ENCODE assay signal across 20 mouse cellular contexts in the genomic region with DNA sequence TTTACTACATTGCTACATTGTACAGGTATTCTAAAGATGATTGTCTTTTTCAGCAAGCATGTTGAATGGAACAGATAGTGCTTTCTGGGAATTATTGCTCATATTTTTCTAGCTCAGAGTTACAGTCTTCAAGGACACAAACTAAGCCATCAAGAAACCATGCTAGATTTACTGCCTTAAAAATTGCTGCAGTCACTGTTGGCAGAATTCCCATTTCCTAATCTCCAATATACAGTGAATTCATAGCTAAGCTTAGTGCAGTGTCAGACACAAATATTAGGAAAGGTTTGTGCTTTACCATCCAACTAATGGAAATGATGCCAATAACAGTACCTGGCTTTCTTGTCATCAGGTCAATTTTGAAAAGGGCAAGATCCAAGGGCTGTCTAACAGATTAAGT.
A peak's percentile ranks its signal among the peaks of the same experiment; 100 is the strongest.
DNase-seq lines count a peak whose midpoint lies in the region; ATAC-seq and TF ChIP-seq lines count a peak whose summit lies in the region.
"Had no signal": no experiment of that assay in that cellular context is flagged by ENCODE, and none has a peak within 500 bp of the region (broad histone marks: within the 10 kb centered on the region; RNA-seq: fewer than 3 reads in every experiment).

No protein-coding gene starts in this region.

- no peak overlapping the region for H3K27ac ChIP-seq in embryonic facial prominence, embryonic 14.5 days (replicated peaks; ENCODE audit: low read depth, low read length)
- no peak overlapping the region for H3K27ac ChIP-seq in embryonic facial prominence, embryonic 10.5 days (replicated peaks)
- no peak overlapping the region for H3K27ac ChIP-seq in limb, embryonic 14.5 days (replicated peaks; ENCODE audit: low read depth, low read length)
- H3K27ac ChIP-seq in limb, embryonic 10.5 days: no peak overlapping the region
- H3K27ac ChIP-seq: embryonic facial prominence, embryonic 13.5 days; forebrain, embryonic 13.5 days; heart, embryonic 13.5 days; hindbrain, embryonic 15.5 days had no signal

- no peaks in the 10 kb centered on the region for H3K27me3 ChIP-seq in embryonic facial prominence, embryonic 14.5 days (replicated peaks; ENCODE audit: control insufficient read depth, insufficient read depth, low read length)
- H3K27me3 ChIP-seq in embryonic facial prominence, embryonic 10.5 days (replicated peaks; ENCODE audit: low read depth, poor library complexity, severe bottlenecking): no peaks in the 10 kb centered on the region
- no peaks in the 10 kb centered on the region for H3K27me3 ChIP-seq in limb, embryonic 14.5 days (ENCODE audit: control insufficient read depth, insufficient read depth, low read length)
- no peaks in the 10 kb centered on the region for H3K27me3 ChIP-seq in limb, embryonic 10.5 days (ENCODE audit: low read depth, poor library complexity, severe bottlenecking)
- H3K27me3 ChIP-seq: embryonic facial prominence, embryonic 13.5 days; forebrain, embryonic 13.5 days; heart, embryonic 13.5 days; hindbrain, embryonic 15.5 days had no signal

- H3K4me1 ChIP-seq in embryonic facial prominence, embryonic 14.5 days (ENCODE audit: control insufficient read depth, insufficient read depth, low read length): no peaks in the 10 kb centered on the region
- no peaks in the 10 kb centered on the region for H3K4me1 ChIP-seq in embryonic facial prominence, embryonic 10.5 days
- no peaks in the 10 kb centered on the region; the same call in 1 of the 2 replicates for H3K4me1 ChIP-seq in limb, embryonic 14.5 days (ENCODE audit: control insufficient read depth, insufficient read depth, low read length)
- H3K4me1 ChIP-seq in limb, embryonic 10.5 days: no peaks in the 10 kb centered on the region
- H3K4me1 ChIP-seq: forebrain, embryonic 13.5 days; hindbrain, embryonic 15.5 days had no signal

- no peaks in the 10 kb centered on the region for H3K9me3 ChIP-seq in embryonic facial prominence, embryonic 14.5 days (ENCODE audit: control insufficient read depth, low read length)
- H3K9me3 ChIP-seq in embryonic facial prominence, embryonic 10.5 days: no peaks in the 10 kb centered on the region
- no peaks in the 10 kb centered on the region for H3K9me3 ChIP-seq in limb, embryonic 14.5 days (ENCODE audit: control insufficient read depth, low read length)
- no peaks in the 10 kb centered on the region for H3K9me3 ChIP-seq in limb, embryonic 10.5 days (replicated peaks)
- H3K9me3 ChIP-seq: embryonic facial prominence, embryonic 13.5 days; forebrain, embryonic 13.5 days; G1E; heart, embryonic 13.5 days; hindbrain, embryonic 15.5 days had no signal

- DNase-seq in adrenal gland, adult (ENCODE audit: inconsistent age in 2 of 2, low spot score in 1 of 2): peak; percentile 8 to 71
- DNase-seq in adrenal gland, adult 18-20 months (ENCODE audit: low spot score in 2 of 2): no peak
- peak; percentile 39 for DNase-seq in embryonic facial prominence, embryonic 14.5 days (ENCODE audit: low spot score)
- no peak for DNase-seq in embryonic facial prominence, embryonic 10.5 days (ENCODE audit: low spot score)
- DNase-seq in limb, embryonic 14.5 days (ENCODE audit: low spot score): peak; percentile 58
- no peak for DNase-seq in limb, embryonic 10.5 days (ENCODE audit: low spot score)
- peak; percentile 22 for DNase-seq in brain, adult 2 months (ENCODE audit: low read depth, low spot score)
- DNase-seq: B cell, adult 2 months; cerebellum, adult 11-12 months; cerebellum, adult 9-10 months; cerebellum, postnatal 25 days; gastrocnemius, postnatal 36 days; heart, adult 11 months; heart, postnatal 36 days had no signal

- no peak for TF ChIP-seq POLR2A in limb, embryonic 14.5 days (IDR thresholded peaks at IDR 0.05; ENCODE audit: borderline replicate concordance, extremely low read depth, insufficient read depth, insufficient read length)

- H3K36me3 ChIP-seq in embryonic facial prominence, embryonic 14.5 days (ENCODE audit: control insufficient read depth, insufficient read depth, low read length): no peaks in the 10 kb centered on the region
- no peaks in the 10 kb centered on the region for H3K36me3 ChIP-seq in embryonic facial prominence, embryonic 10.5 days (replicated peaks)
- no peaks in the 10 kb centered on the region for H3K36me3 ChIP-seq in limb, embryonic 14.5 days (ENCODE audit: control insufficient read depth, insufficient read depth, low read length)
- H3K36me3 ChIP-seq in limb, embryonic 10.5 days: no peaks in the 10 kb centered on the region
- H3K36me3 ChIP-seq: embryonic facial prominence, embryonic 13.5 days; G1E; heart, embryonic 13.5 days; hindbrain, embryonic 15.5 days had no signal

- H3K4me3 ChIP-seq in embryonic facial prominence, embryonic 14.5 days (ENCODE audit: low read depth, low read length): no peak overlapping the region
- no peak overlapping the region for H3K4me3 ChIP-seq in embryonic facial prominence, embryonic 10.5 days
- H3K4me3 ChIP-seq in limb, embryonic 14.5 days (replicated peaks; ENCODE audit: low read length): no peak overlapping the region
- H3K4me3 ChIP-seq in limb, embryonic 10.5 days: no peak overlapping the region
- H3K4me3 ChIP-seq: embryonic facial prominence, embryonic 13.5 days; forebrain, embryonic 13.5 days; heart, embryonic 13.5 days; hindbrain, embryonic 15.5 days had no signal

- H3K4me2 ChIP-seq in embryonic facial prominence, embryonic 14.5 days (ENCODE audit: low read depth, low read length): no peak overlapping the region
- no peak overlapping the region for H3K4me2 ChIP-seq in limb, embryonic 14.5 days (replicated peaks; ENCODE audit: low read depth, low read length, severe bottlenecking)
- H3K4me2 ChIP-seq: embryonic facial prominence, embryonic 13.5 days; forebrain, embryonic 13.5 days; heart, embryonic 13.5 days; hindbrain, embryonic 15.5 days had no signal

- no peak overlapping the region for H3K9ac ChIP-seq in embryonic facial prominence, embryonic 14.5 days (ENCODE audit: low read depth, low read length)
- H3K9ac ChIP-seq in limb, embryonic 14.5 days (ENCODE audit: low read depth, low read length, severe bottlenecking): no peak overlapping the region
- H3K9ac ChIP-seq: embryonic facial prominence, embryonic 13.5 days; forebrain, embryonic 13.5 days; heart, embryonic 13.5 days; hindbrain, embryonic 15.5 days had no signal

- no peak for ATAC-seq in embryonic facial prominence, embryonic 14.5 days (ENCODE audit: low read depth)
- ATAC-seq in limb, embryonic 14.5 days (ENCODE audit: low FRiP score, low read depth): no peak
- ATAC-seq: CD4-positive, CD25-positive, alpha-beta regulatory T cell, adult 4 months; forebrain, embryonic 13.5 days had no signal

Comparison
In these comparisons a context has a peak if more than half of its experiments do, and no peak if none do; other contexts are left out.
1. DNase-seq: peak in adrenal gland, adult (2 of 2), embryonic facial prominence, embryonic 14.5 days (single experiment), limb, embryonic 14.5 days (single experiment) and brain, adult 2 months (single experiment); none in adrenal gland, adult 18-20 months (0 of 2), embryonic facial prominence, embryonic 10.5 days (single experiment) and limb, embryonic 10.5 days (single experiment).